Mouse (Mus musculus) fibroblast of lung, adult 2 months (primary cell): Measurements from ENCODE around the gene Ugp2.
"Not testable (repeated sequence)": the region's sequence is repeated elsewhere in the genome, so short reads cannot be mapped to it uniquely, and the experiment has no call there.

Source experiments
- DNase-seq: peaks from one replicate; pipeline ENCODE4 v3.0.0-alpha.2; 2011; ENCODE audit warnings: low read depth

Ugp2 gene

GRCm38 (mm10) chr11:21332639-21333295, 38.2 kb downstream of the Ugp2 start:
- no peak for DNase-seq

- DNase-seq, result no peak
These were observed 42.9 kb downstream of the Ugp2 start for GRCm38 (mm10) chr11:21328141-21328540.

- DNase-seq, result no peak
These were observed 43.5 kb downstream of the Ugp2 start for GRCm38 (mm10) chr11:21327486-21327885.

GRCm38 (mm10) chr11:21326770-21327169, 44.2 kb downstream of the Ugp2 start:
- no peak for DNase-seq

DNA sequence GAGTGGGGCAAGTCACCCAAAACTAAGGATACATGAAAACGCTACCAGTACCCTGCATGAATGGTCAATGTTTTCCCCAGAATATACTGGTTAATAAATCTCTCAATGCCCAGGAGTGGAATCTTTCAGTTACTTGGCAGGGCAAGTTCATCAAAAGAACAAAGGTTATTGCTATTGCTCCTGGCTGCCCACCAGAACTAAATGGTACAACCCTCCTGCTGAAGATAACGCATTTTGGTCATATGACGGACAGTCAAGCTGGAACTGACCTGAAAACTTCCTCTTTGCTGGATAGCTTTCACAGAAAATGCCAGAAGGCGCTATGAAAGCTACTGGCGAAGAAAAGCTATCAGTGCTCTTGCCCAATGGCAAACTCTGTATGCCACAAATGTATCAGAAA, 45.2 kb downstream of the Ugp2 start:
- no peak for DNase-seq

- DNase-seq, result no peak
These were observed 48.7 kb downstream of the Ugp2 start for GRCm38 (mm10) chr11:21322349-21322748.

GRCm38 (mm10) chr11:21321577-21321976, 49.4 kb downstream of the Ugp2 start:
- DNase-seq, result no peak

- DNase-seq, result no peak
These were observed 56.9 kb downstream of the Ugp2 start for GRCm38 (mm10) chr11:21313922-21314657.

DNA sequence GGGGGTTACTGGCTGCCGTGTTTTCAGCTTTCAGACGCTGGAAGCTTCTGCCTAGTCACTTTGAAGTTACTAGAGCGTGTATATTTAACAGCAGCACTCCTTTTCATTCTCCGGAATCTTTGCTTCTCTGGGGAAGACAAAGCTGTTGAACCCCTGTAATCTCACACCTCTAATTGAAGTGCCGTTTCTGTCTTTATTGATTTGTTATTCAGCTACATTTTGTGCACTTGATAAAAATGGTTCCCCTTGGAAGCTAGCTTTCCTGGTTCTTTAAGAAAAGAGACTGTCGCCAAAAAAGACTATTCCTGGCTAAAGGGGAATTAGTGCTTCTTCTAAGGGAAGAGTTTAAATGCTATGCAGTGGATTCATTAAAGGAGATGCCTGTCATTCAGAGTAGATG, 61.5 kb downstream of the Ugp2 start:
- DNase-seq, result no peak

GRCm38 (mm10) chr11:21308119-21308518, 62.9 kb downstream of the Ugp2 start:
- peak; percentile 14 for DNase-seq

DNA sequence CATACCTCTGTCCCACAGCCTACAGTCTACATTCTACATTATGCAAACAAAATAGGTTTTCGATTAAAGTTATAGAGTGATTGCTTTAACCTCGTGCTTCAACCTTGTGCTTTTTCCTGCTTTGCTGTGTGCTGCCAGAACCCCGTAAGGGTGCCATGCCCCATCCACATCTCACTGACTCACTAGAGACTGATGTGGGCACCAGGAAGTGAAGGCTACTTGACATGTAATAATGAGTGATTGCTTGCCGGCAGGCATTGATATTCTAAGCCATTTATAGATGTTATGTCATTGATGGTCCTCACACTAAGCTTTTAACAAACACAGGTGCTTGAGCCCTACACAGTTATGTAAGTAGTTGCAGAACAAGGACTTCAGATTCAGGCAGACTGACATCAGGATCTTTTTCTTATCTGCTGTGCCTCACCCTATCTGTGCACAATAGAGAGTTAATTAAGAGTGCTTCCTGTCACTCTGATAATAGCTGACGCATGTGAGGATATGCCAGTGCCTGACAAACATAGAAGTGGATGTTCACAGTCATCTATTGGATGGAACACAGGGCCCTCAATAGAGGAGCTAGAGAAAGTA, 63.8 kb downstream of the Ugp2 start:
- DNase-seq, result no peak

- no peak for DNase-seq
These were observed 67.4 kb downstream of the Ugp2 start for GRCm38 (mm10) chr11:21303619-21304018.

DNA sequence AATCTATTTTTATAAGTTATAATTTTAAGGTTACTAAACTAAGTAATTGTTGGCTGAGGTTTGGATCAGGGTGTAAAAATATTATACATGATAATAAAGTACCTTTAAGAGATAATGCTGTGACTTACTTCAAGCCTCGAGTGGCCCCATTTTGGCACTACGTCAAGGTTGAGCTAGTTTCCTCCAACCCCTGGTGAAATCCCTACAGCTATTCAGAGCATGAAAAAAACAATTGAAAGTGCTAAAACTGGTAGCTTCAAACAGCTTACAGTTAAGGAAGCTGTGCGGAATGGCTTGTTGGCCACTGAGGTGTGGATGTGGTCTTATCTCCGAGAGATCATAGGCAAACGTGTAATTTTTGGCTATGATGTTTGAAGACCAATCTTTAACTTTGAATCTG, 75.5 kb downstream of the Ugp2 start:
- DNase-seq, result no peak

DNA sequence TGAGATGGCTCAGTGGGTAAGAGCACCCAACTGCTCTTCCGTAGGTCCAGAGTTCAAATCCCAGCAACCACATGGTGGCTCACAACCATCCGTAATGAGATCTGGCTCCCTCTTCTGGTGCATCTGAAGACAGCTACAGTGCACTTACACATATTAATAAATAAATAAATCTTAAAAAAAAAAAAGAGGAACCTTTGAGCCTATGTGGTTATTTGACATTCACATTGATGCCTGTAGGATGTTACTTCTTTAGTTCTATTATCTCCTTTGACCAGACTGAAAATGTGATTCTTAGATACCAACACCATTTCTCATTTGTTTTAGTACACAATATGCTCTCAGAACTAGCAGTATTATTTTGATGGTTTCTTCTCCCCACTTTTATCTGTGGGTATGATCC, 82.8 kb downstream of the Ugp2 start:
- not testable (repeated sequence) for DNase-seq

- no peak for DNase-seq
These were observed 84.6 kb downstream of the Ugp2 start for GRCm38 (mm10) chr11:21286391-21286790.

DNA sequence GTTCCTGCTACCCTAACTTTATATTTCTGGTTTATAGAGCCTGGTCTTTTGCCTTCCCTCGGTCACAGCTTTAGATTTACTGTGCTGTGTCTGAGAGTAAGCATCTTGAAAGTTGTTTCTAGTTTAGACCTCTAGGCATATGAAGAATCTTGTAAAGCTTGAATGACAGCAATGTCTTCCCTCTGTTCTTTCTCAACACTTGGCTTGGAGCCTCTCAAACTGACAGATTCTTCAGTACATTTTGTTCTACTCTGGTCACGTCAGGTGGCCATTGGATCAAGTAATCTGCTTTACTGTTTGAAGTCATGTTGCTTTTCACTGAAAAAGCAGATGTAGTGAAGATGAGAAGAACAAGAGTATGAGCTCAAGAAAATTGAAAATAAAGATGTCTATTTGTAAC, 94.8 kb downstream of the Ugp2 start:
- no peak for DNase-seq
